Mouse (Mus musculus): Measurements from ENCODE around the gene Ciao2a. TPM values are rescaled to one million over a fixed set of nuclear protein-coding genes. Genes with fewer than 3 reads are reported as not detected.

The Ciao2a gene
- polyA plus RNA-seq, 1 experiment from 2014 or later: 73.7 TPM

DNA sequence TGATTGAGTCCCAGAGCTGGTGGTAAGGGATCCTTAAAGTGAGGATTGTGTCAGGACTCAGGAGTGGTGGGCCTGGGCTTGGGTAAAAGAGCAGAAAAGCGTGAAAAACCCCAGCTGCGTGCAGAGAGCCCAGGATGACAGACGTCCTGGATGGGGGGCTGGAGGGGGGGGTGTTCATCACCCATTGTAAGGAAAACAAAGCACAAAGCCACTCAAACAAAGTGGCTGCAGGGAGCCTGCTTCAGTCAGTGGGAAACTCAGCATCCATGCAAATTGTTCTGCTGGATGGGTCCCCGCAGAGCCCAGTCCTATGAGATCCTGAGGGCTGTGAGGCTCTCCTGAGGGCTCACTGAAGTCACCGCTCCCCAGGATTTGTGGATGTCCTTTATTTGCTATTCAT, 44.1 kb downstream of the Ciao2a start:
- ATAC-seq (ENCODE audit: low FRiP score): no peak
- no peak overlapping the region for H3K27ac ChIP-seq (replicated peaks)
- H3K9me3 ChIP-seq (replicated peaks): no peaks in the 10 kb centered on the region
- no peak overlapping the region for H3K9ac ChIP-seq (replicated peaks)
- H3K36me3 ChIP-seq: no peaks in the 10 kb centered on the region
- no peaks in the 10 kb centered on the region for H3K27me3 ChIP-seq (replicated peaks)
- H3K4me2 ChIP-seq: no peak overlapping the region
- H3K4me3 ChIP-seq (replicated peaks): no peak overlapping the region
- peaks cover 8% of the 10 kb centered on the region; the same call in 1 of the 2 replicates for H3K4me1 ChIP-seq
- WGBS: 3% methylated on average over 5 of the region's 5 CpGs

DNA sequence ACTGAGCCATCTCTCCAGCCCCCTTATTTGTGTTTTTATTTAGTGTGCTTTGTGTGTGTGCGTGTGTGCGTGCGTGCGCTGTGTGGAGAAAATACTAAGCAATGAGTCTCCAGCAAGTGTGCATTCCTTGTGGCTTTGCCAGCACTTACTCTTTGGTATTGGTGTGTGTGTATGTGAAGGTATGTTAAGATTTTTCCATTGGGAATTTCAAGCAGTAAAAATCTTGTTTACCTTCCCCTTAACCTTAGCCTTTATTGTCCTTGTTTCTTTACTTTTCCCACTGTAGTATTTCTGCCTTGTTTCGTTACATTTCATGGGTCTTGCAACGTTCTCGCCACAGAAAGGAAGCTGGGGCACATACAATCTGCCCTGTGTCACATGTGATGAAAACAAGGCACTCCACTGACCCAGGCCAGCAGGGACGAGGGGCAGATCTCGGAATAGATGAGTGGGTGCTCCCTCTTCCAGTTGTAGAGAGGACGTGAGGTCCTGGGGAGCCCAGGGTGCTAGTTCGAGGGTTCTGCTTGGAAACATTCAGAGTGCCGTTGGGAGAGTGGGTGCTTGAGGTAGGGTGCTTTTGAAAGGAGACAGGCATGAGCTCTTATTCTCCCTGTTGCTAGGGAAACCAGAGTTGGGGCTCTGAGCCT, 45.0 kb downstream of the Ciao2a start:
- WGBS: 36% methylated on average over 12 of the region's 12 CpGs
- Histone ChIP-seq H3K27ac (replicated peaks) (no peak overlapping the region), H3K4me3 (replicated peaks) (no peak overlapping the region), H3K36me3 (no peaks in the 10 kb centered on the region), H3K9ac (replicated peaks) (no peak overlapping the region), H3K27me3 (replicated peaks) (no peaks in the 10 kb centered on the region), H3K4me1 (peaks cover 8% of the 10 kb centered on the region; the same call in 1 of the 2 replicates), H3K4me2 (no peak overlapping the region), H3K9me3 (replicated peaks) (no peaks in the 10 kb centered on the region)
- no peak for ATAC-seq (ENCODE audit: low FRiP score)

DNA sequence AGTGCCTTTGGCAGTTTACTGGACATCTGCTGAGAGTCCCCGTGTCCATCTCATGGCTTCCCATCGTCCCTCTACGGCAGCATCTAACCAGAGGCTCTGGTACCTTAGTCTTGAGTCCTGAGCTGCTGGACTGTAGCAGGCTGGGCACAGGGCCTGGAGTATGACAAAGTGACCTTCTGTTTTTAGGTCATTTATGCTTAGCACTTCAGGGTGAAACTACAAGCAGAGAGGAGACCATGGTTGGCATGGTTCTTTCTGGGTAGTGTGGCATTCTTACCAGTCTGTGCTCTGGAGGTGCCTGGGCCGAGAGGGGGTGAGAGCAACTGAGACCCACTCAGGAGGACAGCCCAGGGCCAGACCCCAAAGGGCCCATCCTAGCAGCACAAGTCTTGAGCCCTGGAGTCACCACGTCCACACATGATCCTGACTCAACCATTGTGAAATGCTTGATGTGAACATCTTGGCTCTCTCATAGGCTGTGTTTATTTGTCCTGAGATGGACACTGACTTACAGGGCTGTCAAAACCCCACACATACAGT, 47.0 kb downstream of the Ciao2a start:
- no peak overlapping the region for H3K4me3 ChIP-seq (replicated peaks)
- H3K4me2 ChIP-seq: no peak overlapping the region
- ATAC-seq (ENCODE audit: low FRiP score): no peak
- WGBS: 97% methylated on average over 5 of the region's 5 CpGs
- H3K9me3 ChIP-seq (replicated peaks): no peaks in the 10 kb centered on the region
- H3K27ac ChIP-seq (replicated peaks): no peak overlapping the region
- no peaks in the 10 kb centered on the region for H3K36me3 ChIP-seq
- no peak overlapping the region for H3K9ac ChIP-seq (replicated peaks)
- H3K27me3 ChIP-seq (replicated peaks): no peaks in the 10 kb centered on the region
- peaks cover 8% of the 10 kb centered on the region; the same call in 1 of the 2 replicates for H3K4me1 ChIP-seq

DNA sequence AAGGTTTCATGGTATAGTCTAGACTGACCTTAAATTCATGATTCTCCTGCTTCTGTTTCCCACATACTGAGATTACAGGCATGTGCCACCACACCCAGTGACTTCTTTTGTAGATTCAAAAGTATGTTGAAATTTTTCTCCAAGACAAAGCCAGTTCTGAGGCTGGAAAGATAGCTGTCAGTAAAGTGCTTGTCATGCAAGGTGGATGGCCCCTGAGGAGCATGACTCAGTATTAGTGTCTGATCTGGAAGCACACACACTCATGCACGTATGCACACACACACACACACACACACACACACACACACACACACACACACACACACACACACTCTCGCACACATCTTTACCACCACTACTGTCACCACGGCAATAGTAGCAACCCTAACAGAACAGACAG, 48.6 kb downstream of the Ciao2a start:
- 83% methylated on average over 3 of the region's 3 CpGs for WGBS
- H3K9me3 ChIP-seq (replicated peaks): no peaks in the 10 kb centered on the region
- no peak for ATAC-seq (ENCODE audit: low FRiP score)
- H3K36me3 ChIP-seq: no peaks in the 10 kb centered on the region
- no peak overlapping the region for H3K4me2 ChIP-seq
- no peak overlapping the region for H3K4me3 ChIP-seq (replicated peaks)
- no peak overlapping the region for H3K27ac ChIP-seq (replicated peaks)
- H3K4me1 ChIP-seq: peaks cover 8% of the 10 kb centered on the region; the same call in 1 of the 2 replicates
- no peak overlapping the region for H3K9ac ChIP-seq (replicated peaks)
- no peaks in the 10 kb centered on the region for H3K27me3 ChIP-seq (replicated peaks)

DNA sequence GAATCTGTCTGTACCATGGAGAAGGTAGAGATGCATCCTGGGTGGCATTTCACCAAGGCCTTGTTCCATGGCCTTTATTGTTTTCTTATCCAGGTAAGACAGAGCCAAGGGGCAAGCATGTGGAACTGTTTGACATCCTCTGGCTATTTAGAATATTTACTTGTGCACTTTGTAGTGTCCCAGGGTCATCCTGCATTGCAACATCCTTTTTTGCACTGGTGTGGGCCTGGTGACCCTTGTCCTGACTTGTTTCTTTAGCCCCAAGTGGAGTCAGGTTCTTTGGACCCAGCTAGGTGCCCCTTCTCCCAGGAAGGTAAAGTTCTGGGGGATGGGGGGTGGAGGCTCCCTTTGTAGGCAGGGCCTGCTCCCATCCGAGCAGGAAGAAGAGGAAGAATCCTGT, 51.6 kb downstream of the Ciao2a start:
- H3K4me2 ChIP-seq: no peak overlapping the region
- no peaks in the 10 kb centered on the region for H3K4me1 ChIP-seq
- no peak overlapping the region for H3K27ac ChIP-seq (replicated peaks)
- WGBS: 0% methylated on average over 1 of the region's 1 CpGs
- no peaks in the 10 kb centered on the region for H3K27me3 ChIP-seq (replicated peaks)
- no peaks in the 10 kb centered on the region for H3K36me3 ChIP-seq
- no peak for ATAC-seq (ENCODE audit: low FRiP score)
- no peaks in the 10 kb centered on the region for H3K9me3 ChIP-seq (replicated peaks)
- no peak overlapping the region for H3K4me3 ChIP-seq (replicated peaks)
- no peak overlapping the region for H3K9ac ChIP-seq (replicated peaks)

DNA sequence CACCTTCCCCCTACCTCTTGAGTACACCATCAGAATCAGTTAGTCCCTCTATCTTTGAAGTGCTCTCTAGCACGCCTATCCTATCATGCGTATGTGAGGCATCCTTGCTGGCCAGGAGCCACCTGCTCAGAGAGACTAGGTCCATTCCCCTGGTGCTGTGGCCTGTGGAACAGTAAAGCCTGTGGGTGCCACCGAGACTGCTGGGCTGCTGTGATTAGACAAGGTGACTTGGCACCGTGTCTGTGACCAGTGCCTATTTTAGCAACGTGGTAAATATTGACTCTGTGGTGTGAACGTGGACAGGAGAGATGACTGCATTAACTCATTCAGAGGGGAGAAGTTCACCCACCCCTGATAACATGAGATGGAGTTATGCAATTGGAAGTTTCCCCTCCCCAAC, 53.4 kb downstream of the Ciao2a start:
- Histone ChIP-seq H3K9ac (replicated peaks) (no peak overlapping the region), H3K9me3 (replicated peaks) (no peaks in the 10 kb centered on the region), H3K4me2 (no peak overlapping the region), H3K27ac (replicated peaks) (no peak overlapping the region), H3K27me3 (replicated peaks) (no peaks in the 10 kb centered on the region), H3K4me1 (no peaks in the 10 kb centered on the region), H3K4me3 (replicated peaks) (no peak overlapping the region), H3K36me3 (no peaks in the 10 kb centered on the region)
- ATAC-seq (ENCODE audit: low FRiP score): no peak
- 95% methylated on average over 6 of the region's 6 CpGs for WGBS

DNA sequence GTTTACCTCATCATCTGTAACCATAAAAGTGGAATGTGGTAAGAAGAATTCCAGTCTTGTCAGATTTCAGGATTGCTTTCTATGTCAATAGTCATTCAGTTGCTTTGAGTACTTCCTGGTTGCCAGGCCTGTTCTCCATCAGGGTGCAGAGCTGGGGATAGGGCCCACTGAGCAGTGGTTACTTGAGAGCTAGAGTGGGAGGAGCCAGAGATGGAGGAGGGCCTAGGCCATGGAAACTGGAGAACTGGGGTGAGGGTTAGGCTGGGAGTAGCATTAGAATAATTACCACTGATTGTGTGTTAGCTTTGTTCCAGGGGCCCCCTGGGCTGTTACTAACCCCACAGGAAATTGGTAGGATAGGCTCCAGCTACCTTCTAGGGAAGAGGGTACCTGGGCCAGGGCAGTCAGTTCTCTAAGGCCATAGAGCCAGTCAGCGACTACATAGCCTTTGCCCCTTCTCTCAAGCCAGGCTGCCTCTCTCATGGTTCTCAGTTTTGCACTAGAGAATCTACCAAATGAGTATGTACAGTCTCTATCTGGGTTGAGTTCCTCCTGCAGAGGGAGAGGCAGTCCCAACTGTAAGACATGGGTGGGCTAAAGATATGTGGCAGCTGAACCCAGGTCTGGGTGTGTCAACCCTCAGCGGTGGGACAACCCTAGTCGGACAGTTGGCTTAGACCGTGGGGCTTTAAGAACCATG, 54.9 kb downstream of the Ciao2a start:
- no peaks in the 10 kb centered on the region for H3K27me3 ChIP-seq (replicated peaks)
- no peaks in the 10 kb centered on the region for H3K36me3 ChIP-seq
- H3K9me3 ChIP-seq (replicated peaks): no peaks in the 10 kb centered on the region
- no peak overlapping the region for H3K4me3 ChIP-seq (replicated peaks)
- no peak for ATAC-seq (ENCODE audit: low FRiP score)
- 78% methylated on average over 4 of the region's 4 CpGs for WGBS
- no peak overlapping the region for H3K4me2 ChIP-seq
- no peak overlapping the region for H3K9ac ChIP-seq (replicated peaks)
- H3K27ac ChIP-seq (replicated peaks): no peak overlapping the region
- H3K4me1 ChIP-seq: no peaks in the 10 kb centered on the region

DNA sequence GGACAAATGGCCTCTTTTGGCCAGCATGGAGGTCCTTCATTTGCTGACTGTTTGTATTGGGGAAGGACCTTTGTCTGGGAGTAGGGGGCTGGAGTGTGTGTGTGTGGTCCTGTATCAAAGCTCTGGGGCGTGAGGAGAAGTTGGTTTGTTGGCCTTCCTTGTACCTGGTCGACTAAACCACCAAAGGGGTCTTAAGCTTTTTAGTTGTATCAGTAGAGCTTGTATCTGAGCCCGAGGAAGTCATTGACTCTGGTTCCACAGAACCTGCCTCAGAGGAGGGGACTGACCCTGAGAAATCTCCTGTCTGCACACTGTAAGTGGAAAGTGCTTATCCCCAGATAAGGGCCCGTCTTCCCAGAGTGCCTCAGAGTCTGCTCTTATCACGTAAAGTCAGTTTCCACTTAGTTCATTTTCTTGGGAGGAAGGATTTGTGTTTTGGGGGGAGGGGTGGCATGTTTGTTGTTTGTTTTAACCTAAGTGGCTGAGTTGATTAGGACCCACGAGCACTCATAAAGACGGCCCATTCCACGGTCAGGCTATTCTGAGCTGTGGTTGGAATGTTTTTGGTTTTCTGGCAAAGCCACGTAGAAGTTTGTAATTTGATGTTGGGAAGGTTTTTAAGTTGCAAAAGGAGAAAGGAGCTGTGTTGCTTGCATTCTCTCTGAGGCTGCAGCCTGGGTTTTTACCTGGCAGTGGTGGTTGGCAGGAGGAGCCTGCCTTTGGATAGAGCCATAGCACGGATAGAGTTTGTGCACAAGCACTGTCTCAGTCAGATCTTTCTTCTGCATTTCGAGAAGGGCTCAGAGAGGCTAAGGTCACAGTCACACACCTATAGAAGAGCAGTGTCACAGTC, 55.6 kb downstream of the Ciao2a start:
- Histone ChIP-seq H3K4me3 (replicated peaks) (no peak overlapping the region), H3K4me1 (peaks cover 3% of the 10 kb centered on the region; the same call in 1 of the 2 replicates), H3K36me3 (no peaks in the 10 kb centered on the region), H3K4me2 (no peak overlapping the region), H3K27ac (replicated peaks) (no peak overlapping the region), H3K9me3 (replicated peaks) (no peaks in the 10 kb centered on the region), H3K9ac (replicated peaks) (no peak overlapping the region), H3K27me3 (replicated peaks) (no peaks in the 10 kb centered on the region)
- 72% methylated on average over 11 of the region's 11 CpGs for WGBS
- ATAC-seq (ENCODE audit: low FRiP score): no peak

DNA sequence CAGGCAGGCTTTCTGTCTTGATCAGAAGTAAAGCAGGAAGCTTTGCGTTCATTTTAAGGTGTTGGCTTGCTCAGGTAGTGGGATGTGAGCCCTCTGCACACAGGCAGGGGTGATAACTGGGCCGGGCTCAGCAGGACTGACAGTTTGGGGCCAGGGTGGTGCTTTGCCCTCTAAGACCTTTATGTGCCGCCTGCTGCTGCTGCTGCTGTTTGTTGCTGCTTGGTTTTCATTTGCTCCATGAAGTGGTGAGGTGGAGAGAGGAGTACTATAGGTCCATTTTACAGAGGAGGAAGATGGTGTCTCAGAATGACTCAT, 56.2 kb downstream of the Ciao2a start:
- Histone ChIP-seq H3K27ac (replicated peaks) (no peak overlapping the region), H3K9ac (replicated peaks) (no peak overlapping the region), H3K27me3 (replicated peaks) (no peaks in the 10 kb centered on the region), H3K4me1 (peaks cover 3% of the 10 kb centered on the region; the same call in 1 of the 2 replicates), H3K4me3 (replicated peaks) (no peak overlapping the region), H3K36me3 (no peaks in the 10 kb centered on the region), H3K4me2 (no peak overlapping the region), H3K9me3 (replicated peaks) (no peaks in the 10 kb centered on the region)
- ATAC-seq (ENCODE audit: low FRiP score): no peak
- 79% methylated on average over 3 of the region's 3 CpGs for WGBS

DNA sequence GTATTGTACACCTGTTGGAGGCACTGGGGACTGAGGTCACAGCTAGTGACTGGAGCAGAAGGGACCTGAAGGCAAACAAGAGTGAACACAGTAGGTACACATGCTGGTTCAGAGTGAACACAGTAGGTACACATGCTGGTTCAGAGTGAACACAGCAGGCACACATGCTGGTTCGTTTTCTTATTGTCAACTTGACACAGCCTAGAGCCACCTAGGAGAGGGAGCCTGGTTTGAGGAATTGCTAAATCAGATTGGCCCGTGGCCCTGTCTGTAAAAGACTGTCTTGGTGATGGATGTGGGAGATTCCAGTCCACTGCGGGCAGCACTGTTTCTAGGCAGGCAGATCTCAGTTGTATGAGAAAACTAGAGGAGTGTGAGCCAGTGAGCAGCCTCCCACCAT, 56.6 kb downstream of the Ciao2a start:
- Histone ChIP-seq H3K27ac (replicated peaks) (no peak overlapping the region), H3K9ac (replicated peaks) (no peak overlapping the region), H3K9me3 (replicated peaks) (no peaks in the 10 kb centered on the region), H3K27me3 (replicated peaks) (no peaks in the 10 kb centered on the region), H3K4me1 (peaks cover 3% of the 10 kb centered on the region; the same call in 1 of the 2 replicates), H3K36me3 (no peaks in the 10 kb centered on the region), H3K4me3 (replicated peaks) (no peak overlapping the region), H3K4me2 (no peak overlapping the region)
- WGBS: 75% methylated on average over 3 of the region's 3 CpGs
- no peak for ATAC-seq (ENCODE audit: low FRiP score)

DNA sequence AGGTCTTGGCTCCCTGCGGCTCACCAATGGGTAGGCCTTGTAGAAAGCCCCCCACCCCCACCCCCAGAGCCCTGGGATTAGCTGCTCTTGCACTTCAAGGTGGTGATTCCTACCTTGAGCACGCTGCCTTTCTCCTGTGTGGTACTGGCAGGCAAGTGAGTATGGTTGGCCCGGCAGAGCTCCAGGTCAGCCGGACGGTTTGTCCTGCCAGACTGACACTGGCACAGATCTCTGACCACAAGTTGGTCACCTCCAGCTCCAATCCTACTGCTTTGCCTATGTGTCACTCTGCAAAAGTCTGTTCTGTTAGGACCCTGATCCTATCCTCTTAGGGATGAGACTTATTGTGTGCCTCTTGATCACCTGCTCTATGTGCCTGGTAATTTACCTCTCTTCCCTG, 58.2 kb downstream of the Ciao2a start:
- ATAC-seq (ENCODE audit: low FRiP score): no peak
- H3K36me3 ChIP-seq: no peaks in the 10 kb centered on the region
- 69% methylated on average over 5 of the region's 5 CpGs for WGBS
- no peak overlapping the region for H3K27ac ChIP-seq (replicated peaks)
- H3K4me1 ChIP-seq: peaks cover 3% of the 10 kb centered on the region; the same call in 1 of the 2 replicates
- H3K9ac ChIP-seq (replicated peaks): no peak overlapping the region
- H3K27me3 ChIP-seq (replicated peaks): no peaks in the 10 kb centered on the region
- H3K4me2 ChIP-seq: no peak overlapping the region
- H3K9me3 ChIP-seq (replicated peaks): no peaks in the 10 kb centered on the region
- H3K4me3 ChIP-seq (replicated peaks): no peak overlapping the region
